8 mouse cellular contexts compared by ENCODE assay signal in the genomic region with DNA sequence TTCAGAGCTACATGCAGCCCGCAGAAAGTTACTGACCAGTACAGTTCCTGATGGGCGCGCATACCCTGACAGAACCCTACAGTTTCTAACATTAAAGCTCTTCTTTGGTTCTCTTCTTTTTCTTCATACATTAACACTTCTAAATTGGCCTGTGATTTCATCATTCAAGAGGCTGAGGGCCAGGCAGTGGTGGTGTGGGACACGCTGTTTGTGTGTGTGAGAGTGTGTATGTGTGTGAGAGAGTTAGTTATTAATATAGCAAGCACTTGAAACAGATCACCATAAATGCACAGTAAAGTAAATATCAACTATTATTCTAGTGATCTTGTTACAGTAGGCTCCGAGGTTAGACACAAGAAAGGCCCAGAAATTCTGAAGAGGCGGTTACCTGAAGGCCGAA. TPM values are rescaled to one million over a fixed set of nuclear protein-coding genes. Genes with fewer than 3 reads are reported as not detected.
A peak's percentile ranks its signal among the peaks of the same experiment; 100 is the strongest.
DNase-seq lines count a peak whose midpoint lies in the region; ATAC-seq and TF ChIP-seq lines count a peak whose summit lies in the region.

No protein-coding gene starts in this region.

- WGBS in lung, embryonic 14.5 days: 61% methylated on average over 7 of the region's 7 CpGs
- 70% methylated on average over 7 of the region's 7 CpGs for WGBS in limb, embryonic 11.5 days
- 66% methylated on average over 7 of the region's 7 CpGs for WGBS in neural tube, embryonic 13.5 days

- no peak for TF ChIP-seq CTCF in lung, embryonic 14.5 days (IDR thresholded peaks at IDR 0.05; ENCODE audit: low read depth)
- TF ChIP-seq CTCF in embryonic fibroblast, embryonic 13.5 days (IDR thresholded peaks at IDR 0.05; ENCODE audit: borderline replicate concordance, insufficient read depth, low read length): no peak

- H3K27me3 ChIP-seq in lung, embryonic 14.5 days (ENCODE audit: insufficient read depth, low read length): no peaks in the 10 kb centered on the region
- H3K27me3 ChIP-seq in limb, embryonic 11.5 days (ENCODE audit: control insufficient read depth, insufficient read depth, low read length): no peaks in the 10 kb centered on the region
- H3K27me3 ChIP-seq in neural tube, embryonic 13.5 days: no peaks in the 10 kb centered on the region

- H3K4me2 ChIP-seq in lung, embryonic 14.5 days: peak overlapping the region; percentile 76
- H3K4me2 ChIP-seq in limb, embryonic 11.5 days (ENCODE audit: low read depth, severe bottlenecking): peak overlapping the region; percentile 78
- peak overlapping the region; percentile 99 for H3K4me2 ChIP-seq in neural tube, embryonic 13.5 days

- peak; percentile 42 for ATAC-seq in lung, embryonic 14.5 days (ENCODE audit: insufficient read depth)
- no peak for ATAC-seq in limb, embryonic 11.5 days (ENCODE audit: insufficient number of reproducible peaks, low FRiP score, low TSS enrichment, low read depth)
- 0 out of 2 replicates have a peak, but pooled peaks have one; percentile 54 for ATAC-seq in neural tube, embryonic 13.5 days (ENCODE audit: low read depth)

- peak overlapping the region; percentile 60; the same call in 1 of the 2 replicates for H3K27ac ChIP-seq in lung, embryonic 14.5 days (ENCODE audit: low read depth)
- peak overlapping the region; percentile 78 for H3K27ac ChIP-seq in embryonic fibroblast, embryonic 13.5 days (ENCODE audit: insufficient read depth, low read length)
- no peak overlapping the region; the same call in 1 of the 2 replicates for H3K27ac ChIP-seq in limb, embryonic 11.5 days (replicated peaks; ENCODE audit: low read depth, low read length)
- peak overlapping the region; percentile 68 for H3K27ac ChIP-seq in neural tube, embryonic 13.5 days (replicated peaks)

- no peak for DNase-seq in lung, embryonic 14.5 days
- DNase-seq in lung, postnatal 25 days (ENCODE audit: low spot score): no peak
- DNase-seq in limb, embryonic 11.5 days (ENCODE audit: low spot score): no peak
- no peak for DNase-seq in adrenal gland, adult (ENCODE audit: inconsistent age in 2 of 2, low spot score in 1 of 2)
- no peak for DNase-seq in urinary bladder, postnatal 10 days (ENCODE audit: low spot score)
- no peak for DNase-seq in adrenal gland, postnatal 14 days

- TF ChIP-seq POLR2A in embryonic fibroblast, embryonic 13.5 days (IDR thresholded peaks at IDR 0.05; ENCODE audit: low read depth, low read length): no peak

- H3K9me3 ChIP-seq in lung, embryonic 14.5 days (ENCODE audit: low read depth, low read length): no peaks in the 10 kb centered on the region
- H3K9me3 ChIP-seq in limb, embryonic 11.5 days (ENCODE audit: control insufficient read depth, low read length): no peaks in the 10 kb centered on the region
- no peaks in the 10 kb centered on the region for H3K9me3 ChIP-seq in neural tube, embryonic 13.5 days

- no peaks in the 10 kb centered on the region for H3K4me1 ChIP-seq in lung, embryonic 14.5 days (ENCODE audit: insufficient read depth)
- no peaks in the 10 kb centered on the region for H3K4me1 ChIP-seq in embryonic fibroblast, embryonic 13.5 days (ENCODE audit: control insufficient read depth, insufficient read depth, low read length)
- H3K4me1 ChIP-seq in limb, embryonic 11.5 days (ENCODE audit: control insufficient read depth, insufficient read depth, low read length): 0 out of 2 replicates have a peak, but pooled peaks cover 2% of the 10 kb centered on the region
- peaks cover 14% of the 10 kb centered on the region for H3K4me1 ChIP-seq in neural tube, embryonic 13.5 days (replicated peaks)

- peak overlapping the region; percentile 87 for H3K4me3 ChIP-seq in lung, embryonic 14.5 days (ENCODE audit: low read depth, low read length)
- H3K4me3 ChIP-seq in embryonic fibroblast, embryonic 13.5 days (ENCODE audit: insufficient read depth, low read length): peak overlapping the region; percentile 34
- peak overlapping the region; percentile 93 for H3K4me3 ChIP-seq in limb, embryonic 11.5 days (ENCODE audit: low read depth, low read length)
- peak overlapping the region; percentile 64 for H3K4me3 ChIP-seq in neural tube, embryonic 13.5 days

- H3K9ac ChIP-seq in lung, embryonic 14.5 days: peak overlapping the region; percentile 83
- H3K9ac ChIP-seq in limb, embryonic 11.5 days (ENCODE audit: low read length): peak overlapping the region; percentile 82
- peak overlapping the region; percentile 67 for H3K9ac ChIP-seq in neural tube, embryonic 13.5 days

- peaks cover 29% of the 10 kb centered on the region for H3K36me3 ChIP-seq in lung, embryonic 14.5 days (ENCODE audit: insufficient read depth)
- H3K36me3 ChIP-seq in limb, embryonic 11.5 days (ENCODE audit: control insufficient read depth, insufficient read depth, low read length): peaks cover 13% of the 10 kb centered on the region
- H3K36me3 ChIP-seq in neural tube, embryonic 13.5 days: no peaks in the 10 kb centered on the region

RNA-seq across cellular contexts. Expression of a gene that starts 0.4 kb away (rescaled TPM):
- 54.2 and 59.8 TPM in 2 replicates for polyA plus RNA-seq in lung, embryonic 14.5 days (2014; fragmentation: Nextera tagmentation; extraction: Ambion mirVana)
- polyA plus RNA-seq in embryonic fibroblast, embryonic 13.5 days (2011; ENCODE audit: insufficient read length, low read depth, missing spikeins): 22.6 and 35.1 TPM in 2 replicates
- polyA plus RNA-seq in limb, embryonic 11.5 days (2014; fragmentation: Nextera tagmentation; extraction: Ambion mirVana): 65.6 and 72.4 TPM in 2 replicates
- 7.0 and 8.2 TPM in 2 replicates for polyA plus RNA-seq in neural tube, embryonic 13.5 days (2015; fragmentation: Nextera tagmentation; extraction: Ambion mirVana)
- 9.7 and 12.4 TPM in 2 replicates for total RNA-seq in adrenal gland, postnatal 14 days (2021)

RNA-seq across cellular contexts. Expression of a gene that starts 10.3 kb away (rescaled TPM):
- polyA plus RNA-seq in lung, embryonic 14.5 days (2014; fragmentation: Nextera tagmentation; extraction: Ambion mirVana): 0.45 and 0.66 TPM in 2 replicates
- polyA plus RNA-seq in embryonic fibroblast, embryonic 13.5 days (2011; ENCODE audit: insufficient read length, low read depth, missing spikeins): 0.45 and 0.63 TPM in 2 replicates
- 0.09 and 0.16 TPM in 2 replicates for polyA plus RNA-seq in limb, embryonic 11.5 days (2014; fragmentation: Nextera tagmentation; extraction: Ambion mirVana)
- 0.19 and 0.25 TPM in 2 replicates for polyA plus RNA-seq in neural tube, embryonic 13.5 days (2015; fragmentation: Nextera tagmentation; extraction: Ambion mirVana)
- 0.41 and 0.83 TPM in 2 replicates for total RNA-seq in adrenal gland, postnatal 14 days (2021)

RNA-seq across cellular contexts. Expression of a gene that starts 21.9 kb away (rescaled TPM):
- 4.4 and 5.0 TPM in 2 replicates for polyA plus RNA-seq in lung, embryonic 14.5 days (2014; fragmentation: Nextera tagmentation; extraction: Ambion mirVana)
- 2.8 and 5.3 TPM in 2 replicates for polyA plus RNA-seq in embryonic fibroblast, embryonic 13.5 days (2011; ENCODE audit: insufficient read length, low read depth, missing spikeins)
- 3.6 and 8.5 TPM in 2 replicates for polyA plus RNA-seq in limb, embryonic 11.5 days (2014; fragmentation: Nextera tagmentation; extraction: Ambion mirVana)
- 143 and 149 TPM in 2 replicates for polyA plus RNA-seq in neural tube, embryonic 13.5 days (2015; fragmentation: Nextera tagmentation; extraction: Ambion mirVana)
- total RNA-seq in adrenal gland, postnatal 14 days (2021): 8.8 and 9.2 TPM in 2 replicates

RNA-seq across cellular contexts. Expression of a gene that starts 27.3 kb away (rescaled TPM):
- polyA plus RNA-seq in lung, embryonic 14.5 days (2014; fragmentation: Nextera tagmentation; extraction: Ambion mirVana): 69.9 and 76.0 TPM in 2 replicates
- 62.1 and 65.0 TPM in 2 replicates for polyA plus RNA-seq in embryonic fibroblast, embryonic 13.5 days (2011; ENCODE audit: insufficient read length, low read depth, missing spikeins)
- polyA plus RNA-seq in limb, embryonic 11.5 days (2014; fragmentation: Nextera tagmentation; extraction: Ambion mirVana): 69.2 and 70.2 TPM in 2 replicates
- 79.6 and 79.7 TPM in 2 replicates for polyA plus RNA-seq in neural tube, embryonic 13.5 days (2015; fragmentation: Nextera tagmentation; extraction: Ambion mirVana)
- total RNA-seq in adrenal gland, postnatal 14 days (2021): 43.0 and 47.6 TPM in 2 replicates

RNA-seq across cellular contexts. Expression of a gene that starts 39.4 kb away (rescaled TPM):
- 71.2 and 76.8 TPM in 2 replicates for polyA plus RNA-seq in lung, embryonic 14.5 days (2014; fragmentation: Nextera tagmentation; extraction: Ambion mirVana)
- polyA plus RNA-seq in embryonic fibroblast, embryonic 13.5 days (2011; ENCODE audit: insufficient read length, low read depth, missing spikeins): 81.8 and 86.7 TPM in 2 replicates
- 71.5 and 72.6 TPM in 2 replicates for polyA plus RNA-seq in limb, embryonic 11.5 days (2014; fragmentation: Nextera tagmentation; extraction: Ambion mirVana)
- polyA plus RNA-seq in neural tube, embryonic 13.5 days (2015; fragmentation: Nextera tagmentation; extraction: Ambion mirVana): 57.9 and 64.2 TPM in 2 replicates
- 146 and 153 TPM in 2 replicates for total RNA-seq in adrenal gland, postnatal 14 days (2021)

Comparison
In these comparisons a context has a peak if more than half of its experiments do, and no peak if none do; other contexts are left out.
1. H3K4me3 ChIP-seq: peak in every context shown above with its lines; median percentile 93 in limb, embryonic 11.5 days; 87 in lung, embryonic 14.5 days; 64 in neural tube, embryonic 13.5 days; 34 in embryonic fibroblast, embryonic 13.5 days.
2. RNA of a gene that starts 21.9 kb away (polyA plus RNA-seq): 143 to 149 TPM in neural tube, embryonic 13.5 days; 3.6 to 8.5 TPM in limb, embryonic 11.5 days, 2.8 to 5.3 TPM in embryonic fibroblast, embryonic 13.5 days and 4.4 to 5.0 TPM in lung, embryonic 14.5 days; every median in the first group is over 10 times any median in the second.
3. Peak in every context shown above with its lines, with median percentiles within 50 percentile points of each other: H3K4me2 ChIP-seq and H3K9ac ChIP-seq.